Mouse (Mus musculus) hindbrain, embryonic 13.5 days (tissue): ENCODE measurements at regions not wholly inside any gene's neighbourhood (a gene's known extent, or its start where the extent isn't known, plus 50 kb on each side); places are given as distances from the start of the nearest gene placed in this dataset.

Experiments
- ATAC-seq: fragments of 200-750 bp; cut with Nextera tagmentation; 2 replicates; pipeline ENCODE4 v1.8.0; 2017; ENCODE audit warnings: moderate TSS enrichment; ENCODE audit not compliant: low FRiP score
- H3K27ac ChIP-seq: fragments of 300-500 bp; sonication (generic); 2 replicates; pipeline ENCODE4 v1.5.1; 2015; ENCODE audit warnings: inconsistent platforms, mild to moderate bottlenecking, moderate library complexity
- H3K27me3 ChIP-seq: fragments of 300-500 bp; sonication (generic); 2 replicates; pipeline ENCODE4 v1.6.1; 2015; ENCODE audit warnings: mild to moderate bottlenecking, inconsistent platforms
- H3K36me3 ChIP-seq: fragments of 300-500 bp; sonication (generic); 2 replicates; pipeline ENCODE4 v1.6.1; 2015; ENCODE audit warnings: mild to moderate bottlenecking, inconsistent platforms
- H3K4me1 ChIP-seq: fragments of 300-500 bp; sonication (generic); replicated peaks from 2 replicates; pipeline ENCODE4 v1.6.1; 2015; ENCODE audit warnings: inconsistent platforms
- H3K4me2 ChIP-seq: fragments of 300-500 bp; sonication (generic); 2 replicates; pipeline ENCODE4 v1.6.1; 2015; ENCODE audit warnings: inconsistent platforms, mild to moderate bottlenecking, moderate library complexity
- H3K4me3 ChIP-seq: fragments of 300-500 bp; sonication (generic); 2 replicates; pipeline ENCODE4 v1.5.1; 2015; ENCODE audit warnings: mild to moderate bottlenecking, inconsistent platforms
- H3K9ac ChIP-seq: fragments of 300-500 bp; sonication (generic); 2 replicates; pipeline ENCODE4 v1.6.1; 2015; ENCODE audit warnings: mild to moderate bottlenecking, inconsistent platforms
- H3K9me3 ChIP-seq: fragments of 300-500 bp; sonication (generic); 2 replicates; pipeline ENCODE4 v1.6.1; 2016; ENCODE audit warnings: inconsistent platforms
- WGBS: fragments of 180-500 bp; shearing (Covaris S2); methylation state at CpG from one replicate; pipeline ENCODE4 v1.1.7; 2015; 5-methylcytosine and 5-hydroxymethylcytosine counted together

GRCm38 (mm10) chr7:124455659-124456058 is 473.0 kb downstream of the Hs3st4 start:
- H3K9me3 ChIP-seq, result no peaks in the 10 kb centered on the region
- H3K27ac ChIP-seq, result no peak overlapping the region
- H3K9ac ChIP-seq, result no peak overlapping the region
- no peaks in the 10 kb centered on the region for H3K4me1 ChIP-seq
- H3K4me2 ChIP-seq, result no peak overlapping the region
- WGBS, result 86% methylated on average over 3 of the region's 3 CpGs
- H3K4me3 ChIP-seq, result no peak overlapping the region
- H3K36me3 ChIP-seq, result no peaks in the 10 kb centered on the region
- H3K27me3 ChIP-seq, result no peaks in the 10 kb centered on the region
- no peak for ATAC-seq

GRCm38 (mm10) chr7:124487326-124487725 is 504.7 kb downstream of the Hs3st4 start:
- 62% methylated on average over 1 of the region's 1 CpGs for WGBS
- ATAC-seq, result no peak
- H3K9me3 ChIP-seq, result no peaks in the 10 kb centered on the region
- H3K9ac ChIP-seq, result no peak overlapping the region
- H3K27me3 ChIP-seq, result no peaks in the 10 kb centered on the region
- no peak overlapping the region for H3K27ac ChIP-seq
- H3K4me1 ChIP-seq, result no peaks in the 10 kb centered on the region
- H3K36me3 ChIP-seq, result no peaks in the 10 kb centered on the region
- no peak overlapping the region for H3K4me2 ChIP-seq
- no peak overlapping the region for H3K4me3 ChIP-seq

- no peaks in the 10 kb centered on the region for H3K27me3 ChIP-seq
- H3K4me2 ChIP-seq, result no peak overlapping the region
- no peaks in the 10 kb centered on the region for H3K9me3 ChIP-seq
- 49% methylated on average over 3 of the region's 3 CpGs for WGBS
- no peak overlapping the region for H3K27ac ChIP-seq
- no peak overlapping the region for H3K9ac ChIP-seq
- no peak overlapping the region for H3K4me3 ChIP-seq
- ATAC-seq, result no peak
- no peaks in the 10 kb centered on the region for H3K36me3 ChIP-seq
- no peaks in the 10 kb centered on the region for H3K4me1 ChIP-seq
Measured at GRCm38 (mm10) chr7:124491109-124491793, 508.6 kb downstream of the Hs3st4 start.

GRCm38 (mm10) chr7:124491851-124492390 is 509.3 kb downstream of the Hs3st4 start:
- Histone ChIP-seq H3K27me3 (no peaks in the 10 kb centered on the region), H3K4me3 (no peak overlapping the region), H3K9ac (no peak overlapping the region), H3K4me1 (no peaks in the 10 kb centered on the region), H3K27ac (no peak overlapping the region), H3K36me3 (no peaks in the 10 kb centered on the region), H3K4me2 (no peak overlapping the region), H3K9me3 (no peaks in the 10 kb centered on the region)
- WGBS, result 96% methylated on average over 3 of the region's 3 CpGs
- ATAC-seq, result no peak

- no peaks in the 10 kb centered on the region for H3K27me3 ChIP-seq
- no peaks in the 10 kb centered on the region for H3K36me3 ChIP-seq
- no peak overlapping the region for H3K4me2 ChIP-seq
- H3K4me1 ChIP-seq, result peaks cover 6% of the 10 kb centered on the region
- H3K4me3 ChIP-seq, result no peak overlapping the region
- no peaks in the 10 kb centered on the region for H3K9me3 ChIP-seq
- H3K27ac ChIP-seq, result no peak overlapping the region
- H3K9ac ChIP-seq, result no peak overlapping the region
- ATAC-seq, result no peak
- 71% methylated on average over 3 of the region's 3 CpGs for WGBS
Measured at GRCm38 (mm10) chr7:124500636-124501035, 518.0 kb downstream of the Hs3st4 start.

- H3K9ac ChIP-seq, result no peak overlapping the region
- no peaks in the 10 kb centered on the region for H3K9me3 ChIP-seq
- no peak for ATAC-seq
- no peaks in the 10 kb centered on the region for H3K27me3 ChIP-seq
- no peaks in the 10 kb centered on the region for H3K36me3 ChIP-seq
- H3K4me1 ChIP-seq, result peaks cover 6% of the 10 kb centered on the region
- no peak overlapping the region for H3K4me3 ChIP-seq
- no peak overlapping the region for H3K4me2 ChIP-seq
- H3K27ac ChIP-seq, result no peak overlapping the region
- WGBS, result 68% methylated on average over 5 of the region's 5 CpGs
Measured at GRCm38 (mm10) chr7:124502760-124503159, 520.1 kb downstream of the Hs3st4 start.

- Histone ChIP-seq H3K9ac (no peak overlapping the region), H3K27ac (no peak overlapping the region), H3K4me2 (no peak overlapping the region), H3K27me3 (no peaks in the 10 kb centered on the region), H3K9me3 (no peaks in the 10 kb centered on the region), H3K4me1 (no peaks in the 10 kb centered on the region), H3K4me3 (no peak overlapping the region), H3K36me3 (no peaks in the 10 kb centered on the region)
- ATAC-seq, result no peak
- 88% methylated on average over 1 of the region's 1 CpGs for WGBS
Measured at GRCm38 (mm10) chr7:124549038-124549437, 566.4 kb downstream of the Hs3st4 start.

GRCm38 (mm10) chr7:124557213-124557612 is 574.5 kb downstream of the Hs3st4 start:
- no peaks in the 10 kb centered on the region for H3K4me1 ChIP-seq
- no peaks in the 10 kb centered on the region for H3K9me3 ChIP-seq
- no peaks in the 10 kb centered on the region for H3K27me3 ChIP-seq
- H3K4me3 ChIP-seq, result no peak overlapping the region
- H3K4me2 ChIP-seq, result no peak overlapping the region
- H3K27ac ChIP-seq, result no peak overlapping the region
- ATAC-seq, result no peak
- H3K36me3 ChIP-seq, result no peaks in the 10 kb centered on the region
- H3K9ac ChIP-seq, result no peak overlapping the region

- Histone ChIP-seq H3K9me3 (no peaks in the 10 kb centered on the region), H3K4me2 (no peak overlapping the region), H3K4me1 (no peaks in the 10 kb centered on the region), H3K36me3 (no peaks in the 10 kb centered on the region), H3K27ac (no peak overlapping the region), H3K4me3 (no peak overlapping the region), H3K27me3 (no peaks in the 10 kb centered on the region), H3K9ac (no peak overlapping the region)
- no peak for ATAC-seq
Measured at GRCm38 (mm10) chr7:124570804-124571203, 588.1 kb downstream of the Hs3st4 start.

GRCm38 (mm10) chr7:124573666-124574065 is 591.0 kb downstream of the Hs3st4 start:
- Histone ChIP-seq H3K4me2 (no peak overlapping the region), H3K9ac (no peak overlapping the region), H3K9me3 (no peaks in the 10 kb centered on the region), H3K36me3 (no peaks in the 10 kb centered on the region), H3K4me1 (no peaks in the 10 kb centered on the region), H3K27ac (no peak overlapping the region), H3K27me3 (no peaks in the 10 kb centered on the region), H3K4me3 (no peak overlapping the region)
- no peak for ATAC-seq
- WGBS, result 87% methylated on average over 5 of the region's 5 CpGs

GRCm38 (mm10) chr7:124581342-124581741 is 598.7 kb downstream of the Hs3st4 start:
- no peak overlapping the region for H3K9ac ChIP-seq
- no peak overlapping the region for H3K4me2 ChIP-seq
- H3K36me3 ChIP-seq, result no peaks in the 10 kb centered on the region
- H3K4me1 ChIP-seq, result no peaks in the 10 kb centered on the region
- H3K9me3 ChIP-seq, result no peaks in the 10 kb centered on the region
- no peaks in the 10 kb centered on the region for H3K27me3 ChIP-seq
- ATAC-seq, result no peak
- H3K4me3 ChIP-seq, result no peak overlapping the region
- no peak overlapping the region for H3K27ac ChIP-seq
- 86% methylated on average over 2 of the region's 2 CpGs for WGBS

- no peak overlapping the region for H3K4me2 ChIP-seq
- no peaks in the 10 kb centered on the region for H3K4me1 ChIP-seq
- H3K4me3 ChIP-seq, result no peak overlapping the region
- H3K27me3 ChIP-seq, result peaks cover 4% of the 10 kb centered on the region; the same call in 1 of the 2 replicates
- no peak overlapping the region for H3K9ac ChIP-seq
- no peaks in the 10 kb centered on the region for H3K9me3 ChIP-seq
- ATAC-seq, result no peak
- no peak overlapping the region for H3K27ac ChIP-seq
- WGBS, result 26% methylated on average over 1 of the region's 1 CpGs
- no peaks in the 10 kb centered on the region for H3K36me3 ChIP-seq
Measured at GRCm38 (mm10) chr7:124585296-124585695, 602.6 kb downstream of the Hs3st4 start.

GRCm38 (mm10) chr7:124591369-124591768 is 608.7 kb downstream of the Hs3st4 start:
- Histone ChIP-seq H3K4me3 (no peak overlapping the region), H3K9me3 (no peaks in the 10 kb centered on the region), H3K9ac (no peak overlapping the region), H3K36me3 (no peaks in the 10 kb centered on the region), H3K27me3 (peaks cover 7% of the 10 kb centered on the region; the same call in 1 of the 2 replicates), H3K4me1 (no peaks in the 10 kb centered on the region), H3K4me2 (no peak overlapping the region), H3K27ac (no peak overlapping the region)
- ATAC-seq, result no peak
